ENCODE assay signal across 24 mouse cellular contexts in genomic region chr14:56905696-56906095, GRCm38 (mm10). TPM values are rescaled to one million over a fixed set of nuclear protein-coding genes. Genes with fewer than 3 reads are reported as not detected.
DNase-seq lines count a peak whose midpoint lies in the region; ATAC-seq and TF ChIP-seq lines count a peak whose summit lies in the region.
"Had no signal": no experiment of that assay in that cellular context is flagged by ENCODE, and none has a peak within 500 bp of the region (broad histone marks: within the 10 kb centered on the region; RNA-seq: fewer than 3 reads in every experiment).

No protein-coding gene starts in this region.

- no peak overlapping the region for H3K9ac ChIP-seq in hindbrain, embryonic 16.5 days (ENCODE audit: low read depth, low read length)
- H3K9ac ChIP-seq in hindbrain, embryonic 12.5 days: no peak overlapping the region
- no peak overlapping the region for H3K9ac ChIP-seq in liver, adult 2 months (ENCODE audit: low read depth, low read length)
- no peak overlapping the region for H3K9ac ChIP-seq in intestine, embryonic 16.5 days (ENCODE audit: low read depth, low read length)
- H3K9ac ChIP-seq in stomach, postnatal 0 days (ENCODE audit: low read length): no peak overlapping the region
- H3K9ac ChIP-seq in heart, embryonic 12.5 days: no peak overlapping the region
- H3K9ac ChIP-seq: embryonic facial prominence, embryonic 13.5 days; embryonic facial prominence, embryonic 15.5 days; forebrain, embryonic 12.5 days; forebrain, embryonic 15.5 days had no signal

- H3K27ac ChIP-seq in hindbrain, embryonic 16.5 days (ENCODE audit: low read depth, low read length): no peak overlapping the region
- H3K27ac ChIP-seq in hindbrain, embryonic 12.5 days: no peak overlapping the region
- H3K27ac ChIP-seq in liver, adult 2 months (replicated peaks; ENCODE audit: insufficient read depth, low read depth, low read length): no peak overlapping the region
- H3K27ac ChIP-seq in intestine, embryonic 16.5 days (ENCODE audit: low read length): no peak overlapping the region
- H3K27ac ChIP-seq in stomach, postnatal 0 days (replicated peaks): no peak overlapping the region
- no peak overlapping the region for H3K27ac ChIP-seq in heart, embryonic 12.5 days (ENCODE audit: poor library complexity, severe bottlenecking)
- H3K27ac ChIP-seq: embryonic facial prominence, embryonic 13.5 days; embryonic facial prominence, embryonic 15.5 days; forebrain, embryonic 10.5 days; forebrain, embryonic 12.5 days; forebrain, embryonic 15.5 days had no signal

- DNase-seq in liver, adult 2 months (ENCODE audit: extremely low read depth, low read depth, low spot score): peak; percentile 61
- no peak for DNase-seq in liver
- no peak for DNase-seq in stomach, postnatal 0 days (ENCODE audit: low spot score)
- no peak for DNase-seq in heart, adult 8-10 months (ENCODE audit: low spot score)
- DNase-seq: adrenal gland, adult 2 months; adrenal gland, postnatal 10 days; adrenal gland, postnatal 25 days; cerebellum, adult 11 months; cerebellum, adult 18-20 months; cerebellum, adult 8-10 months; cerebellum, adult 9-11 months; cerebellum, postnatal 14 days; cerebellum, postnatal 36 days; embryo, embryonic 11 days had no signal

- peaks cover 27% of the 10 kb centered on the region; the same call in 1 of the 2 replicates for H3K79me2 ChIP-seq in liver, adult 2 months (ENCODE audit: control insufficient read depth, insufficient read depth, low read length)

- no peak overlapping the region for H3K4me3 ChIP-seq in hindbrain, embryonic 16.5 days (ENCODE audit: low read length)
- H3K4me3 ChIP-seq in hindbrain, embryonic 12.5 days: no peak overlapping the region
- H3K4me3 ChIP-seq in liver, adult 2 months (ENCODE audit: insufficient read depth, low read depth, low read length): no peak overlapping the region
- H3K4me3 ChIP-seq in intestine, embryonic 16.5 days (ENCODE audit: low read length): no peak overlapping the region
- no peak overlapping the region for H3K4me3 ChIP-seq in stomach, postnatal 0 days (ENCODE audit: low read depth, low read length)
- no peak overlapping the region for H3K4me3 ChIP-seq in heart, embryonic 12.5 days
- H3K4me3 ChIP-seq: embryonic facial prominence, embryonic 13.5 days; embryonic facial prominence, embryonic 15.5 days; erythroblast, embryonic 14.5 days; forebrain, embryonic 10.5 days; forebrain, embryonic 12.5 days; forebrain, embryonic 15.5 days had no signal

- ATAC-seq in hindbrain, embryonic 16.5 days: peak; percentile 16; the same call in 1 of the 2 replicates
- ATAC-seq in hindbrain, embryonic 12.5 days (ENCODE audit: low FRiP score): no peak
- peak; percentile 63 for ATAC-seq in intestine, embryonic 16.5 days
- ATAC-seq in stomach, postnatal 0 days (ENCODE audit: low FRiP score, low TSS enrichment): peak; percentile 49; the same call in 1 of the 2 replicates
- no peak for ATAC-seq in heart, embryonic 12.5 days (ENCODE audit: insufficient number of reproducible peaks, low FRiP score)
- ATAC-seq: forebrain, embryonic 15.5 days had no signal

- no peaks in the 10 kb centered on the region for H3K27me3 ChIP-seq in hindbrain, embryonic 16.5 days (replicated peaks; ENCODE audit: control insufficient read depth, insufficient read depth, low read length)
- no peaks in the 10 kb centered on the region for H3K27me3 ChIP-seq in hindbrain, embryonic 12.5 days
- no peaks in the 10 kb centered on the region for H3K27me3 ChIP-seq in liver, adult 2 months (ENCODE audit: control insufficient read depth, insufficient read depth, low read length)
- no peaks in the 10 kb centered on the region for H3K27me3 ChIP-seq in intestine, embryonic 16.5 days (replicated peaks; ENCODE audit: control insufficient read depth, insufficient read depth, low read length)
- H3K27me3 ChIP-seq in stomach, postnatal 0 days (ENCODE audit: control insufficient read depth, insufficient read depth, low read length): no peaks in the 10 kb centered on the region
- H3K27me3 ChIP-seq in heart, embryonic 12.5 days (replicated peaks): no peaks in the 10 kb centered on the region
- H3K27me3 ChIP-seq: embryonic facial prominence, embryonic 13.5 days; embryonic facial prominence, embryonic 15.5 days; forebrain, embryonic 12.5 days; forebrain, embryonic 15.5 days had no signal

- no peak for TF ChIP-seq EP300 in stomach, postnatal 0 days (optimal IDR thresholded peaks at IDR 0.05)

- H3K4me1 ChIP-seq in hindbrain, embryonic 16.5 days (ENCODE audit: control insufficient read depth, insufficient read depth, low read depth, low read length): no peaks in the 10 kb centered on the region; the same call in 1 of the 2 replicates
- H3K4me1 ChIP-seq in hindbrain, embryonic 12.5 days: peaks cover 3% of the 10 kb centered on the region
- H3K4me1 ChIP-seq in liver, adult 2 months (ENCODE audit: control insufficient read depth, insufficient read depth, low read length): peaks cover 10% of the 10 kb centered on the region
- no peaks in the 10 kb centered on the region for H3K4me1 ChIP-seq in intestine, embryonic 16.5 days (ENCODE audit: control insufficient read depth, insufficient read depth, low read length)
- H3K4me1 ChIP-seq in stomach, postnatal 0 days (replicated peaks; ENCODE audit: control insufficient read depth, insufficient read depth): no peaks in the 10 kb centered on the region
- no peaks in the 10 kb centered on the region for H3K4me1 ChIP-seq in heart, embryonic 12.5 days (replicated peaks)
- H3K4me1 ChIP-seq: embryonic facial prominence, embryonic 13.5 days; embryonic facial prominence, embryonic 15.5 days; forebrain, embryonic 10.5 days; forebrain, embryonic 12.5 days had no signal

- no peaks in the 10 kb centered on the region for H3K9me3 ChIP-seq in hindbrain, embryonic 16.5 days (ENCODE audit: control insufficient read depth, low read length)
- no peaks in the 10 kb centered on the region for H3K9me3 ChIP-seq in hindbrain, embryonic 12.5 days (replicated peaks)
- no peaks in the 10 kb centered on the region for H3K9me3 ChIP-seq in intestine, embryonic 16.5 days (ENCODE audit: control insufficient read depth, low read length)
- no peaks in the 10 kb centered on the region for H3K9me3 ChIP-seq in stomach, postnatal 0 days (ENCODE audit: control insufficient read depth, low read length)
- H3K9me3 ChIP-seq in heart, embryonic 12.5 days (replicated peaks): no peaks in the 10 kb centered on the region
- H3K9me3 ChIP-seq: embryonic facial prominence, embryonic 13.5 days; embryonic facial prominence, embryonic 15.5 days; forebrain, embryonic 10.5 days; forebrain, embryonic 12.5 days; forebrain, embryonic 15.5 days had no signal

- 95% methylated on average over 1 of the region's 1 CpGs for WGBS in hindbrain, embryonic 16.5 days
- WGBS in hindbrain, embryonic 12.5 days: 96% methylated on average over 1 of the region's 1 CpGs
- 35% methylated on average over 1 of the region's 1 CpGs for WGBS in liver, adult 2 months
- WGBS in intestine, embryonic 16.5 days: 76% methylated on average over 1 of the region's 1 CpGs
- 83% methylated on average over 1 of the region's 1 CpGs for WGBS in stomach, postnatal 0 days
- 92% methylated on average over 1 of the region's 1 CpGs for WGBS in heart, embryonic 12.5 days

- no peak overlapping the region for H3K4me2 ChIP-seq in hindbrain, embryonic 16.5 days (ENCODE audit: low read length)
- H3K4me2 ChIP-seq in hindbrain, embryonic 12.5 days (replicated peaks): no peak overlapping the region
- H3K4me2 ChIP-seq in intestine, embryonic 16.5 days (ENCODE audit: low read depth, low read length): no peak overlapping the region
- H3K4me2 ChIP-seq in stomach, postnatal 0 days (replicated peaks; ENCODE audit: low read depth): no peak overlapping the region
- no peak overlapping the region for H3K4me2 ChIP-seq in heart, embryonic 12.5 days
- H3K4me2 ChIP-seq: embryonic facial prominence, embryonic 13.5 days; embryonic facial prominence, embryonic 15.5 days; forebrain, embryonic 12.5 days; forebrain, embryonic 15.5 days had no signal

- no peak for TF ChIP-seq POLR2A in liver, adult 2 months (IDR thresholded peaks at IDR 0.05; ENCODE audit: extremely low read depth, insufficient read depth, low read length)

- peaks cover 7% of the 10 kb centered on the region; the same call in 1 of the 2 replicates for H3K36me3 ChIP-seq in hindbrain, embryonic 16.5 days (ENCODE audit: control insufficient read depth, insufficient read depth, low read length)
- peaks cover 31% of the 10 kb centered on the region for H3K36me3 ChIP-seq in hindbrain, embryonic 12.5 days
- H3K36me3 ChIP-seq in liver, adult 2 months (ENCODE audit: control insufficient read depth, insufficient read depth, low read length): peaks cover 19% of the 10 kb centered on the region
- peaks cover 3% of the 10 kb centered on the region; the same call in 1 of the 2 replicates for H3K36me3 ChIP-seq in intestine, embryonic 16.5 days (ENCODE audit: control insufficient read depth, insufficient read depth, low read length)
- peaks cover 5% of the 10 kb centered on the region; the same call in 1 of the 2 replicates for H3K36me3 ChIP-seq in stomach, postnatal 0 days (ENCODE audit: control insufficient read depth, insufficient read depth, low read length)
- peaks cover 38% of the 10 kb centered on the region for H3K36me3 ChIP-seq in heart, embryonic 12.5 days

- TF ChIP-seq CTCF in liver, adult 2 months (IDR thresholded peaks at IDR 0.05; ENCODE audit: low read depth, low read length): no peak
- no peak for TF ChIP-seq CTCF in stomach, postnatal 0 days (IDR thresholded peaks at IDR 0.05; ENCODE audit: low read depth)

RNA-seq across cellular contexts. Expression of gene Zmym2, which starts 19.2 kb away (rescaled TPM):
- polyA plus RNA-seq in hindbrain, embryonic 16.5 days (2015; fragmentation: Nextera tagmentation; extraction: Ambion mirVana): 44.9 and 54.4 TPM in 2 replicates
- 89.1 and 89.5 TPM in 2 replicates for polyA plus RNA-seq in hindbrain, embryonic 12.5 days (2016; fragmentation: Nextera tagmentation; extraction: Ambion mirVana)
- total RNA-seq in liver, adult 2 months (2014; rRNA removed): 22.9 TPM in 2 replicates
- 1.9 and 3.9 TPM in 2 replicates for polyA plus RNA-seq in liver, adult 2 months (2012; rRNA removed)
- polyA plus RNA-seq in intestine, embryonic 16.5 days (2015; fragmentation: Nextera tagmentation; extraction: Ambion mirVana): 22.3 and 23.4 TPM in 2 replicates
- 11.1 and 11.3 TPM in 2 replicates for polyA plus RNA-seq in stomach, postnatal 0 days (2015; fragmentation: Nextera tagmentation; extraction: Ambion mirVana)
- 38.9 and 46.2 TPM in 2 replicates for polyA plus RNA-seq in heart, embryonic 12.5 days (2016; fragmentation: Nextera tagmentation; extraction: Ambion mirVana)
- 10 to 100 TPM; 29.4 to 35.2 (median 30.8) TPM for total RNA-seq in heart, adult 8-10 months (2022)

Comparison
In these comparisons a context has a peak if more than half of its experiments do, and no peak if none do; other contexts are left out.
1. ATAC-seq: peak in hindbrain, embryonic 16.5 days (single experiment), intestine, embryonic 16.5 days (single experiment) and stomach, postnatal 0 days (single experiment); none in hindbrain, embryonic 12.5 days (single experiment) and heart, embryonic 12.5 days (single experiment).